Mouse (Mus musculus) fat pad, adult 2 months (tissue): ENCODE measurements around the gene Cxcl15.
"Not testable (repeated sequence)": the region's sequence is repeated elsewhere in the genome, so short reads cannot be mapped to it uniquely, and the experiment has no call there.

Source experiments
- DNase-seq: peaks from one replicate; pipeline ENCODE4 v3.0.0-alpha.2; 2011; ENCODE audit warnings: low read depth, low spot score; ENCODE audit errors: extremely low read depth

Gene Cxcl15

GRCm38 (mm10) chr5:90789306-90790073 lies 4.8 kb upstream of the Cxcl15 start:
- DNase-seq, result no peak

GRCm38 (mm10) chr5:90790074-90790502 lies 4.2 kb upstream of the Cxcl15 start:
- no peak for DNase-seq

DNA sequence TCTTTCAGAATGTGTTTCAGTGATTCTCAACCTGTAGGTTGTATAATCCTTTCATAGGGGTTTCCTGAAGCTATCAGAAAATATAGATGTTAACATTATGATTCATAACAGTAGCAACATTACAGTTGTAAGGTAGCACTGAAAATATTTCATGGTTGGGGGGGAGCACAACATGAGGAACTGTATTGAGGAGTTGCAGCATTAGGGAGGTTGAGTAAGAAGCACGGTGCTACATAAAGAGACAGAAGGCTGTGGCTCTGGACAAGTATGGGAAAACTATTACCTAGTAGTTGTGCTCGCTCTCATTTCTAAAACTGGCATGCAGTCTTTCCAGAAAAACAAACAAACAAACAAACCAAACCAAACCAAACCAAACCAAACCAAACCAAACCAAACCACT lies 1.1 kb downstream of the Cxcl15 start:
- DNase-seq, result not testable (repeated sequence)

GRCm38 (mm10) chr5:90804574-90804973 lies 10.2 kb downstream of the Cxcl15 start:
- DNase-seq, result no peak

GRCm38 (mm10) chr5:90806050-90806449 lies 11.7 kb downstream of the Cxcl15 start:
- DNase-seq, result no peak

DNA sequence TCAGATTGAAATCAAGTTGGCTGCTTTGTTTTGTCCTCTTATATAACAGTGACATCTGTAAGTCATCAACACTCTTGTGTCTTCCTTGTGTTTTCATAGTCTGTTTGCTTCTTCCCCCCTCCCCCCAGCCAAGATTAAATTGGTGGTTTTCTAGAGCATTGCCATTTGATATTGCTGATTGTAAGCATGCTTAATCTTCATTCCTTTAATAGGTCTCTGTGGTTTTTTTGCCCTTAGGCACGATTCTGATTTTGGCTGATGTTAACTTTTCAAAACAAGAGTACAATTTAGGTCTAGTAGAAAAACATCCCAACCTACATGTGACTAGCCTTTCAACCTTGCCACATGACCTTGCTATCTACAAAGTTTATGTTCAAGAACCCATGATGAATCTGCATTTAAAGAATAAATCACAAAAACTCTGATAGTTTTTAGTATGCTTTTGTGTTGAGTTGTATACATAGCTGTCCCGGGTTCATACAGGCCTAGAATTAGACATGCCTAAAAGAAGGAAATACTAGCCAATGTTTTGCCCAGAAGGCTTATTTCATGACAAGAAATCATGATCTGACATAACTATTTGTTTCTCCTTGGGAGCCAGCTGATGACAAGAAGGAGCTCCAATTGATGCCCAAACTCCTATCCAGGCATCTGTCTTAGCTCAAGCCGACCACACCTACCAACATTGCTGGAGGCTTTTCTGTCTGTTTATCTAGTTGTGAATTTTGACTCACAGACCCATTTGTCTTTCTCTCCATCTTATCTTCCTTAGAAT lies 13.0 kb downstream of the Cxcl15 start:
- no peak for DNase-seq

- no peak for DNase-seq
Measured at GRCm38 (mm10) chr5:90819756-90820155, 25.4 kb downstream of the Cxcl15 start.

DNA sequence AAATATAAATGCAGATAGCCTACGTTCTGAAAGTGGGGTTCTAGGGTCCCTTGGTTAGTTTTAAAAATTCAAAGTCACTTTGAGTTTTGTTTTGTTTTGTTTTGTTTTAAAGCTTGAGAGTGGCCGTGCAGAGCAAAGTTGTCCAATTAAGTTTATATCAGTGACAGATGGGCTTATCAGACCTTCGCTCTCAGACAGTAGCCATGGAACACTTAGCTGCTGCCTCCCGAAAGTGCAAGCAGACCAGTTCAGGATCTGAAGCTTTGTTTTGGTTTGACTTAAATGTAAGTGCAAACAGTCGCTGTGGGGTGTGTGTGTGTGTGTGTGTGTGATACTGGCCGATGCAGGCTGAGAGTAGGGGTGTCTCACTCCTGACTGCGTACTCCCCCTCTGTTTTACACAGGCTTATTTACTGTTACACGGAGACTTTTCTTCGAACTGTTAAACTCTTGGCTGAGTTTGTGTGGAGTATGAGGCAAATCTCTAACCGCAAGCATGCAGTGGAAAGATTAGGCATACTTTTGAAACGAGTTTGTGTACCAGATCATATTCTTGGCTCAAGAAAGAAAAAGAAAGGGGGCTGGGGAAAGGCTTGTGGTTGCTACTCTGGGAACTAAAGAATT lies 37.9 kb downstream of the Cxcl15 start:
- no peak for DNase-seq

DNA sequence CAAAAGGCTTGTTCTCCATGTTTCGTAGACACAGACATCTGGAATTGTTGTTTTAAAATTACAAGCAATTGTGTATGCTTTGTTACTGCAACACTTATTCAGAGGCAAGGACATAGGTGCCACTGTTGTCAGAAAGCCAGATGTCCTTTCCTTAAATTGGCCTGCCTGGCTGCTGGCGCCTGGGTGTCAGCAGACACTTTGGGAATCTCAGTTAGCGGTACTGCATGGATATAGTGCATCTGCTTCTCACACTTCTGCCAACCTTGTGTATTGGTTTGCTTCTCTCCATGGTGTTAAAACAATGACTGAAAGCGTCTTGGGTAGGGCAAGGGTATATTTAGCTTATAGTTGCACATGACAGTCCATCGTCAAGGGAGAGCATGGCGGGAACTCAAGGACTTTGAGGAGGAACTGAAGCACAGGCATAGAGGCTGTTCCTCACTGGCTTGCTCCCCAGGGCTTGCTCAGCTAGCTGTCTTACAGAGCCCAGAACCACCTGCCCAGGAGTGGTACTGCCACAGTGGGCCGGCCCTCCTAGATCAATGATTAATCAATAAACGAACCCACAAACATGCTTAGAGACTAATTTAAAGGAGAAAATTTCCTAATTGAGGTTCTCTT lies 38.5 kb downstream of the Cxcl15 start:
- no peak for DNase-seq

- DNase-seq, result no peak
Measured at GRCm38 (mm10) chr5:90834436-90834835, 40.1 kb downstream of the Cxcl15 start.

- no peak for DNase-seq
Measured at GRCm38 (mm10) chr5:90838582-90838981, 44.2 kb downstream of the Cxcl15 start.

DNA sequence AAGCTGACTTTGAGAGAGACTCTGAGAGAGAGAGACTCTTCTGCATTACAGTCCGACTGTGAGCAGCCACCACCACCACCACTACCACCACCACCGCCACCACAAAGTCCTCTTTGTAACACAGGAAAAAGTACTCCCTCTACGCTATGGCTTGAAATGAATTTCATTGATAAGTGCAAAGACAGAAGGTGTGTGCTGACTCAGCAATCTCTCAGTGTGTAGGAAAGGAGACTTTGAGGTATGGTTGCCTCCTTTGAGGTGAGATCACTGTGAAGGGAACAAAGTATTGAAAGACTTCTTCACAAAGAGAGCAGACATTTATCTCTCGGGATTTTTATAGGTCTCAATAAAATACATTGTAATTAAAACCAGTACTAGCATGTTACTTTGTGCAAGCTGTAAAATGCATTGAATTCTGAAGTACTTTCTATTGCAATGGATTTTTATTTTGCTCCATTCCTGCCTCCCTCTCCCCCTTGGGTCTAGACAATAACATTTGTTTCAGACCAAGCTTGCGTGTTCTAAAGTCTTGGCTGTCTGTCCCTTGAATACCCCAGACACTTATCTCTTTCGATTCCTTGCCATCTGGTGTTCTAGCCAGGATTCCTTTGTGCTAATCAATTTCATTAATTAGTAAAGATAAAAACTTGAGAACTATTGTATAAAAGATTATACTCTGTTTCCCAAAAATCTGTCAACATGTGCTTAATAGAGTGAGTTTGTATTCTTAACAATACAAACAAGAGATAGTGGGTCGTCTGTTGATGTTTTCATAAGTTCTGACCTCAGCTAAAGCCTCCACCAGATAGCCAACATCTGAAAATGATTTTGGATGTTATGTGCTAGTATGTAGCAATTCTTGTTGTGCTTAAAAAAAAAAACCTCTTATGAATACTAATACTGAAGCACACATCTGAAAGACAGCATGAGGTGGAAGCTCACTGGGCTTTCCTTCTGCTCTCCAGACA lies 46.9 kb downstream of the Cxcl15 start:
- DNase-seq, result no peak

- peak; percentile 87 for DNase-seq
Measured at GRCm38 (mm10) chr5:90843891-90844290, 49.6 kb downstream of the Cxcl15 start.

GRCm38 (mm10) chr5:90850096-90850495 lies 55.8 kb downstream of the Cxcl15 start:
- DNase-seq, result not testable (repeated sequence)

- DNase-seq, result not testable (repeated sequence)
Measured at GRCm38 (mm10) chr5:90851391-90851790, 57.1 kb downstream of the Cxcl15 start.
